Mouse (Mus musculus) Muller cell, postnatal 12 days (primary cell): ENCODE results near the gene Ugt1a9.

Experiments used
- DNase-seq: peaks from one replicate; pipeline ENCODE4 v3.0.0-alpha.2; 2015; ENCODE audit errors: inconsistent ontology term

Gene Ugt1a9

DNA sequence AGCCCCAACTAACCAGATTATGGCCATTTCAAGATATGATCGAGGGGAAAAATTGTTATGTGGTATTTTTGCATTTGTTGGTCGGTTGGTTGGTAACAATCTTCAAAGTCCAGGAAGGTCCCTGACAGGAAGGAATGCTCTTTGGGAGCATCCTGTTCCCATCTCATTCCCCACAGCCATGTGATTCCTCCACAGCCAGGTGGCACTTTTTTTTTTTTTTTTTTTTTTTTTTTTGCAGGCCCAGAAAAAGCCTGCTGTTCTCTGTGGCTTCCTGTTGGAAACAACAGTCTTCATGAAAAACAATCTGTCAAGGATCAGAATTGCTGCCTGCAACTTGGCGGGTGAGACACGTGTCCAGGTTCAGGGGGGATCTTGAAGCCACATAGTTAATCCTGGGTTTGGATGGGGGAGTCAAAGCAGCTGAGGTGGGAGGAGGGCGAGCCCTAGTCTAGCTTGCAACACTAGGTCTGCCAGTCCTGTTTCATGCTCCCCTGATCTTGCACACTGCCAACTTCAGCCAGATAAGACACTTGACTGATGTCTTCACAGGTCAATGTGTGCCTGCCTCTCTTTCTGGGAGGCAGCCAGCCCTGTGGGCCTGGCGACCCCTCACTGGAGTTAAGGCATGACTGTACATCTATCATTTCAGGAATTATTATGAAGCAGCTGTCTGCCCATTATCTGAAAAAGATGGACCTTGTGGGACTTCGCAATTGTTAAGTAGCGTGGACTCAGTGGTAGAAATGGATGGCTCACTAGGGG is 188.5 kb downstream of the Ugt1a9 start:
- no peak for DNase-seq

DNA sequence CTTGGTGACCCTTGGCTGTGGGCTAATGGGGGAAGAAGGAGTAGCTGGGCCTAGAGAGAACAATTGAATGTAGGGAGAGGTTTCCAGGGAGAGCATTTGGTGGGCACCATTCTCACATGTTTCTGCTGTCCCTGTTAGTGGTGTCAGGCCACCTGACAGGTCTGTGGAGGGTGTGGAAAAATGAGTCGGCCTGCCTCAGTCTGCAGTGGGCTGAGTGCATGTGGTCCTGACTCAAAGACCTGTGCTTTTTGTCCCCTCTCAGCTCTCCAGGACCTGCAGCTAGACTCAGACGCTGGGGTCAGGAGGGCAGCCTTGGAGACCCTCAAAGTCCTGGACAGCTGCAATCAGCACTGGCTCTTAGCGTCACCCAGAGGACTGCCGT is 189.0 kb downstream of the Ugt1a9 start:
- DNase-seq = no peak

DNA sequence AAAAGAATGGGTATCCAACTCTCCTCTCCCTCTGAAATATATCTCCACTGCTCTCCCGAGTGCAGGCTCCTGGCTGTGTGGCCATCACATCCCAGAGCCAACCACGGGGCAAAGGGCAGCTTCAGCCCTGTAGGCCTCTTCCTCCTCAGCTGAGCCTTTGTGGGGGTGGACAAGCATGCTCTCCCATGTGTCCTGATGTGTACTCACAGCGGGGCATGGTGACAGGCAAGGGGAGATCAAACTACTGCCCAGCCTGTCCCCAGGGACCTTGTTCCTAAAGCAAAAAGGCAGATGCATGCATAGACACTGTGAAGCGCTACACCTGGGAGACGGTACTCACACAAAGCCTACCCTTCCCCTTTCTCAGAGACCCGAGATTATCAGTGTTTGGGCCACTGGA is 189.5 kb downstream of the Ugt1a9 start:
- DNase-seq = no peak

DNA sequence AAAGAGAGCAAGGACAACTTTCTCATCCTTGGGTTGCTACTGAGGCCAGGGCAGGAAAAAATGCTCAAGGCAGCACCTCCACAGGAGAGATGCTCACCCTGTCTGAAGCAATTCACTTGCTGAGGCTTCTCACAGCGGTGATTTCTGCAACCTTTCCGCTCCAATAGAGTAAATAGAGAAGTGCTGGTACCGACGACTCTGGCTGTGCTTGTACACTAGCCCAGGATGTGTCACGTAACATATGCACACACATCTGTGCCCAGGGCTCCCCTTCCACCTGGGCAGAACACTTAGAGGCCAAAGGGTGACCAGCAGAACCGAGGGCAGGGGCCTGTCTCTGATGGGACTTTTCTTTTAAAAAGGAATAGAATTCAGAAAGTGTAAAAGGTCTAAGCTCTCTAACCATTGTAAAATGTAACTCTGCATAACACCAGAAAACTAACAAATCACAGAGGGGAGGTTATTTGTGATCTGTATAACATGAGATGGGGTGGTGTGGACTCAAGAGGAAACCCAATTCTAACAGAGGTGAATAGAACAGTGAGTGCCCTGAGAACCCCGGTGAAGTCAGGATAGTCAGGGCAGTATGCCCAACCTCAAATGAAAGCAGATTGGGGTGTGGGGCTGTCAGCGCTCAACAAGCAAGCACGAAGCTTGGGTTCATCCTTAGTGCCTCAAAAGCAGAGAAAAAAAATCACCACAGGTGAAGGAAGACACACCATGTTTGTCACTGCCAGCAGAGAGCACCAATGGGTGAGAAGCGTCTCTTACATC is 190.2 kb downstream of the Ugt1a9 start:
- DNase-seq = no peak

DNA sequence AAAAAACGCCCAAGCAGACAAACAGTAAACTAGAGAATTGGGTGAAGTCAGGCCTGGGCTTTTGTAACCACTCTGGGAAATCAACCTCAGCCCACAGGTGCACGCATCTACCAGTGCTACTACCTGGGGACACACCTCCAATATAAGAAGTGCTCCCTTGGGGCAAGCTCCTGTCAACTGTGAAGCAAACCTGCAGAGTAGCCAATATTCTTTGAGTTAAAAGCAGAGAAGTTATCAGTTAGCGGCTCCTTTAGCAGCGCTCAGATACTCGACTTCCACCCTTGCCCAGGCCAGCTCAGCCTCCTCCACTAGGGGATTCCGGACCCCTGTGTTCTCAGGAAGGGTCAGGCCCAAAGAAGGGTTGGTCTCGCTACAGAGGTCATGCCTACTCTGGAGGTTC is 191.1 kb downstream of the Ugt1a9 start:
- no peak for DNase-seq

- DNase-seq = peak; percentile 95
Observed at GRCm38 (mm10) chr1:88262255-88262654, 191.7 kb downstream of the Ugt1a9 start.

DNA sequence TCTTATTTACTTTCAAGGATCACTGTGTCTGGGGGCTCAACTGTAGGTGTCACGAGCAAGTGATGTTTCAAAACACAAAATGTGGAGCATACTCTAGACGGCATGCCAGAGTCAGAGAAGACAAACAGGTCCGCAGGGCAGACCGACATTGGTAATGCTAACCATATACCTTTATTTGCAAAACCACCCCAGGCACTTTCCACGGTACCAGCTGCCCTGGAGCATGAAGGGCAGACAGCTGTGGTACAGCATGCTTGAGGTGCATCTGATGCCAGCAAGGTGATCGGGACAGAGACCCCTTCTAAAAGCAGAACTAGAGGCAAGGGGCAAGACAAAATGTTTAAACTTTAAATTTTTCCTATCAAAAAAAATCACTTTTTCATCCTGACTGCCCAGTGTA is 192.4 kb downstream of the Ugt1a9 start:
- DNase-seq = no peak

DNA sequence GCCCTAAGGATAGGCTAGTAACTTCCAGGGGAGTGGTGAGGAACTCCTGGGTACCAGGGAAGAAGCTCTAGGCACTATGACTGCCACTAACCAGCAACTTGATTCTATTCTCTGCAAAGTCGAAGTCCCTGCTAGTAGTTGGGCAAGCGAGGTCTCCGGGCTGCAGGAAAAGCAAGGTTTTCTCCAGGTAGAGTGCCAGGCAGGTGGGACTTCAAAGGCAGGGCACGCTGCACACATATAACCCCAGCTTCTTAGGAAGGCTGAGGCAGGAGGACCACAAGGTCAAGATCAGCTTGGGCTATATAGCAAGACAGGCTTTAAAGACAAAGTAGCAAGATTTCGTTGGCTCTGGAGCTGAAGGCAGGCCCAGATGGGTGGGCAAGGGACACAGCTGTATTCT is 193.2 kb downstream of the Ugt1a9 start:
- no peak for DNase-seq

DNA sequence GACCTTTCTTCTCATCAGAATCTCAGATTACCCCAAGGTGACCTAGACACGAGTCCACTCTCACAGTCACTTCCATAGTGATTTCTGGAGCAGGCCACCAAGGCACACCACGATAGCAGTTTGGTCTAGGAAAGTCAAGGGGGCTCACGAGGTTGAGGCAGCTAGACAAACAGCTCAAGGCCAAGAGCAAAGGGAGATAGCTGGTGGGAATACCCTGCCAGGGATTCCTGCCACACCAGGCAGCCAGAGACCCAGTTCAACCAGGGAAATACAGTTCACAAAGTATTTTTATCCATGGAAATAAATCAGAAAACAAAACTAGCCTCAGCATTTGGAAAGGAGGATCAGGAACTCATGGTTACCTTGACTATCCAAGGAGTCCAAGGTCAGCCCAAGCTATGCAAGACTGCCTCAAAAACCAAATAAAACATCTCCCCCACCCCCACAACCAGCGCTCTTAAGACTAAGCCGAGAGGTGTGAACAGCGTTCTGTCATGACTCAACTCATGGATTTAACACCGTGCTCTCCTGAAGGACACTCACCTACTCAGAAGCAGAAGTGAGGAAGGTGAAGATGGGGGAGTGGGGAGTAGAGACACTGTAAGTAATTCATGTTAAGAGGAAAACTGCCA is 193.8 kb downstream of the Ugt1a9 start:
- DNase-seq = no peak

DNA sequence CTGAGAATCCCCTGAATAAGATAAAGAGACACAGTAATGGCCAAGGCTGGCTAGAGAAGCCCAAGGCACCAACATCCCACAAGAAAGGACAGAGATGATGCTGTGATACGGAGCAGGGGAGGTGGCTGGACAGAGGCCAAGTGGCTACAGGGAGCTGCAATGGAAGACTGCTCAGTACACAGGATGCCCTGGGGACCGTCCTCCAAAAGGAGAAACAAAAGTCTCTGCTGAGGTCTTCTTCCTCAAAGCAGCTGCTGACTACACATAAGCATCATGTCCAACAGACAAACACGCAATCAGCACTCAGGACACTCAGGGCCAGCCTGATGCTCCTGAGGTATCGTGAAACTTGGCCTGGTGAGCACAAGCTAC is 194.3 kb downstream of the Ugt1a9 start:
- no peak for DNase-seq

DNA sequence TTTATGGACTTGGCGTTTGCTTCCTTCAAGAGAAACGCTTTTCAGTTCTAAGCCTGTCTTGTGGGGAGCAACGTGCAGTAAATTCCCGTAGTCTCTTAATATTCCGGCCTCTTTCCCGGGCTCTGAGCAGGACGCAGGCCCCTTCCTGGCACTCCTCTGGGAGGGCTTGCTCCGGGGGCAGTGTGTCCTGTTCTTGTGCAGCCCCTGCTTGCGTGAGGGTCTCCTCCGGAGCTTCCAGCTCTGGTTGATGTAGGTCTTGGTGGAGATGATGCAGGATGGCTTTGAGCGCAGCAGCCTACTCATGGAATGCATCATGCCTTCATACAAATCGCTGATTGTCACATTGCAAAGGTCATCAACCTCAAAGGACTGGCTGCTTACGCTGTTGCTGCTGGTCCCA is 195.5 kb downstream of the Ugt1a9 start:
- no peak for DNase-seq

- DNase-seq = no peak
Observed at GRCm38 (mm10) chr1:88267489-88267888, 196.9 kb downstream of the Ugt1a9 start.

GRCm38 (mm10) chr1:88268070-88268469 is 197.5 kb downstream of the Ugt1a9 start:
- DNase-seq = no peak
